Mouse (Mus musculus) liver, embryonic 16.5 days (tissue): ENCODE measurements at regions not wholly inside any gene's neighbourhood (a gene's known extent, or its start where the extent isn't known, plus 50 kb on each side); places are given as distances from the start of the nearest gene placed in this dataset.

Source experiments
- ATAC-seq: fragments of 200-750 bp; cut with Nextera tagmentation; 2 replicates; pipeline ENCODE4 v1.8.0; 2017; ENCODE audit warnings: low read depth, mild to moderate bottlenecking, moderate number of reproducible peaks, moderate library complexity
- H3K27ac ChIP-seq: fragments of 300-500 bp; sonication (generic); 2 replicates; pipeline ENCODE4 v1.5.1; 2014; ENCODE audit warnings: mild to moderate bottlenecking, low read length
- H3K27me3 ChIP-seq: fragments of 300-500 bp; sonication (generic); 2 replicates; pipeline ENCODE4 v1.6.1; 2014; ENCODE audit warnings: low read depth, low read length, mixed read lengths; ENCODE audit not compliant: control insufficient read depth, insufficient read depth
- H3K36me3 ChIP-seq: fragments of 300-500 bp; sonication (generic); 2 replicates; pipeline ENCODE4 v1.6.1; 2014; ENCODE audit warnings: mild to moderate bottlenecking; ENCODE audit not compliant: control insufficient read depth, insufficient read depth
- H3K4me1 ChIP-seq: fragments of 300-500 bp; sonication (generic); 2 replicates; pipeline ENCODE4 v1.6.1; 2014; ENCODE audit warnings: low read depth, low read length, mixed read lengths; ENCODE audit not compliant: control insufficient read depth
- H3K4me2 ChIP-seq: fragments of 300-500 bp; sonication (generic); 2 replicates; pipeline ENCODE4 v1.6.1; 2014; ENCODE audit warnings: low read depth, low read length, mixed read lengths
- H3K4me3 ChIP-seq: fragments of 300-500 bp; sonication (generic); 2 replicates; pipeline ENCODE4 v1.5.1; 2014; ENCODE audit warnings: low read depth, mild to moderate bottlenecking, low read length
- H3K9ac ChIP-seq: fragments of 300-500 bp; sonication (generic); 2 replicates; pipeline ENCODE4 v1.6.1; 2014; ENCODE audit warnings: low read depth, low read length
- H3K9me3 ChIP-seq: fragments of 300-500 bp; sonication (generic); replicated peaks from 2 replicates; pipeline ENCODE4 v1.6.1; 2016; ENCODE audit warnings: low read length; ENCODE audit not compliant: control insufficient read depth
- WGBS: fragments of 180-500 bp; shearing (Covaris S2); extraction: QIAGEN DNeasy Blood & Tissue Kit; methylation state at CpG from one replicate; pipeline ENCODE4 v1.1.7; 2014; ENCODE audit not compliant: insufficient replicate concordance; 5-methylcytosine and 5-hydroxymethylcytosine counted together

GRCm38 (mm10) chr1:61050346-61050745 is 72.6 kb downstream of the Icos start:
- no peak overlapping the region for H3K9ac ChIP-seq
- WGBS, result 52% methylated on average over 4 of the region's 4 CpGs
- no peak for ATAC-seq
- no peak overlapping the region for H3K27ac ChIP-seq
- no peak overlapping the region for H3K4me2 ChIP-seq
- H3K36me3 ChIP-seq, result no peaks in the 10 kb centered on the region
- H3K4me1 ChIP-seq, result no peaks in the 10 kb centered on the region
- H3K27me3 ChIP-seq, result no peaks in the 10 kb centered on the region
- H3K9me3 ChIP-seq, result no peaks in the 10 kb centered on the region
- no peak overlapping the region for H3K4me3 ChIP-seq

- H3K4me2 ChIP-seq, result no peak overlapping the region
- 61% methylated on average over 1 of the region's 1 CpGs for WGBS
- no peaks in the 10 kb centered on the region for H3K36me3 ChIP-seq
- H3K27ac ChIP-seq, result no peak overlapping the region
- no peak overlapping the region for H3K4me3 ChIP-seq
- H3K9ac ChIP-seq, result no peak overlapping the region
- H3K4me1 ChIP-seq, result no peaks in the 10 kb centered on the region
- H3K9me3 ChIP-seq, result no peaks in the 10 kb centered on the region
- ATAC-seq, result no peak
- H3K27me3 ChIP-seq, result no peaks in the 10 kb centered on the region
Observed at GRCm38 (mm10) chr1:61053676-61054075, 75.9 kb downstream of the Icos start.

- H3K4me2 ChIP-seq, result no peak overlapping the region
- ATAC-seq, result no peak
- 67% methylated on average over 6 of the region's 6 CpGs for WGBS
Observed at GRCm38 (mm10) chr1:61054391-61054790, 76.7 kb downstream of the Icos start.

GRCm38 (mm10) chr1:61055176-61055575 is 77.4 kb downstream of the Icos start:
- H3K9ac ChIP-seq, result no peak overlapping the region
- no peak overlapping the region for H3K27ac ChIP-seq
- 6% methylated on average over 8 of the region's 8 CpGs for WGBS
- H3K4me2 ChIP-seq, result no peak overlapping the region
- H3K27me3 ChIP-seq, result no peaks in the 10 kb centered on the region
- H3K4me1 ChIP-seq, result no peaks in the 10 kb centered on the region
- no peaks in the 10 kb centered on the region for H3K36me3 ChIP-seq
- H3K9me3 ChIP-seq, result no peaks in the 10 kb centered on the region
- no peak for ATAC-seq
- no peak overlapping the region for H3K4me3 ChIP-seq

More at GRCm38 (mm10) chr1:61054391-61054790, 76.7 kb downstream of the Icos start:
- no peak overlapping the region for H3K4me3 ChIP-seq
- no peaks in the 10 kb centered on the region for H3K36me3 ChIP-seq
- no peak overlapping the region for H3K27ac ChIP-seq
- H3K9me3 ChIP-seq, result no peaks in the 10 kb centered on the region
- H3K4me1 ChIP-seq, result no peaks in the 10 kb centered on the region
- no peak overlapping the region for H3K9ac ChIP-seq
- H3K27me3 ChIP-seq, result no peaks in the 10 kb centered on the region

GRCm38 (mm10) chr1:61059910-61060536 is 82.3 kb downstream of the Icos start:
- H3K9ac ChIP-seq, result no peak overlapping the region
- 56% methylated on average over 11 of the region's 11 CpGs for WGBS
- no peaks in the 10 kb centered on the region for H3K36me3 ChIP-seq
- no peak overlapping the region for H3K4me2 ChIP-seq
- no peaks in the 10 kb centered on the region for H3K27me3 ChIP-seq
- H3K9me3 ChIP-seq, result no peaks in the 10 kb centered on the region
- no peaks in the 10 kb centered on the region for H3K4me1 ChIP-seq
- no peak for ATAC-seq
- no peak overlapping the region for H3K4me3 ChIP-seq
- no peak overlapping the region for H3K27ac ChIP-seq

- no peak for ATAC-seq
- no peak overlapping the region for H3K9ac ChIP-seq
- H3K36me3 ChIP-seq, result no peaks in the 10 kb centered on the region
- no peak overlapping the region for H3K4me2 ChIP-seq
- H3K4me3 ChIP-seq, result no peak overlapping the region
- H3K27me3 ChIP-seq, result no peaks in the 10 kb centered on the region
- H3K9me3 ChIP-seq, result no peaks in the 10 kb centered on the region
- no peak overlapping the region for H3K27ac ChIP-seq
- 54% methylated on average over 3 of the region's 3 CpGs for WGBS
- no peaks in the 10 kb centered on the region for H3K4me1 ChIP-seq
Observed at GRCm38 (mm10) chr1:61061892-61062460, 84.2 kb downstream of the Icos start.

- H3K27me3 ChIP-seq, result no peaks in the 10 kb centered on the region
- 65% methylated on average over 6 of the region's 6 CpGs for WGBS
- no peaks in the 10 kb centered on the region for H3K36me3 ChIP-seq
- no peak overlapping the region for H3K27ac ChIP-seq
- H3K4me3 ChIP-seq, result no peak overlapping the region
- no peak overlapping the region for H3K9ac ChIP-seq
- no peak for ATAC-seq
- no peaks in the 10 kb centered on the region for H3K4me1 ChIP-seq
- H3K9me3 ChIP-seq, result no peaks in the 10 kb centered on the region
- H3K4me2 ChIP-seq, result no peak overlapping the region
Observed at GRCm38 (mm10) chr1:61068112-61068511, 90.4 kb downstream of the Icos start.

GRCm38 (mm10) chr1:61074127-61074526 is 96.4 kb downstream of the Icos start:
- no peak for ATAC-seq
- Histone ChIP-seq H3K27me3 (no peaks in the 10 kb centered on the region), H3K9me3 (no peaks in the 10 kb centered on the region), H3K4me3 (no peak overlapping the region), H3K36me3 (no peaks in the 10 kb centered on the region), H3K9ac (no peak overlapping the region), H3K4me1 (no peaks in the 10 kb centered on the region), H3K27ac (no peak overlapping the region), H3K4me2 (no peak overlapping the region)
- 49% methylated on average over 2 of the region's 2 CpGs for WGBS

GRCm38 (mm10) chr1:61075335-61075734 is 97.6 kb downstream of the Icos start:
- no peaks in the 10 kb centered on the region for H3K9me3 ChIP-seq
- no peak overlapping the region for H3K4me2 ChIP-seq
- H3K4me3 ChIP-seq, result no peak overlapping the region
- ATAC-seq, result no peak
- no peaks in the 10 kb centered on the region for H3K36me3 ChIP-seq
- no peaks in the 10 kb centered on the region for H3K4me1 ChIP-seq
- WGBS, result 43% methylated on average over 1 of the region's 1 CpGs
- no peak overlapping the region for H3K9ac ChIP-seq
- no peak overlapping the region for H3K27ac ChIP-seq
- H3K27me3 ChIP-seq, result no peaks in the 10 kb centered on the region
